Comparison of ENCODE assay signal across 8 mouse cellular contexts in the genomic region with DNA sequence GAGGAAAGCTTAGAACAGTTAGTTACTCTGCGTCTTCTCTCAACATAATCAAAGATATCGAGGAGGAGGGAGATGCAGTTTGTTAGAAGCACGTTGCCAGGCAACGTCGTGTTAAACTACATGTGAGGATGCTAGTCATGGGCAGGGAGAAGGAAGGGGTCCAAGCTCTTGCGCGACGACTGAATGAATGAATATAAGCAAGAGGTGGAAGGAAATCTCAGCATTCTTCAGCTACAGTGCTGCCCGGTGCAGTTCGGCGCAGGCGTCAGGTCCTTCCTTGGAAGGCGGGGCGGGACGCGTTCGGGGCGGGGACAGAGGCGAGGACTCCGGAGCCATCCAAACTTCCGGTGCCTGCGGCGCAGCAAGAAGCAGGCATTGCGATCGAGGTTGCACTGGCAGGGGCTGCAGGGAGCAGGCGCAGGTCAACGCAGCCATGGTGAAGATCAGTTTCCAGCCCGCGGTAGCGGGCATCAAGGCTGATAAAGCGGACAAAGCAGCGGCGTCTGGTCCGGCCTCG. TPM values are rescaled to one million over a fixed set of nuclear protein-coding genes. Genes with fewer than 3 reads are reported as not detected.
DNase-seq lines count a peak whose midpoint lies in the region; ATAC-seq lines count a peak whose summit lies in the region.

A gene (plus strand): TSS at position 51 of the 517 bp plus-strand sequence.

- peak; percentile 60 for ATAC-seq in inflammation-experienced regulatory T-cells, adult 6 months
- ATAC-seq in megakaryocyte progenitor cell, adult 5-6 weeks (replicated peaks; ENCODE audit: poor library complexity): peak; percentile 67

- intact Hi-C loops in left cerebral cortex, postnatal 10 days (cut with DNase I): loop anchor here (2.0 kb wide), 1 partner anchor 41 kb away; no protein-coding TSS in a partner anchor

- peak; percentile 88 to 91 for DNase-seq in adrenal gland, adult 18-20 months (ENCODE audit: low spot score in 2 of 2)
- peak; percentile 94 for DNase-seq in embryo, embryonic 11 days
- DNase-seq in gastrocnemius, postnatal 25 days: peak; percentile 81
- peak; percentile 87 to 95 for DNase-seq in left cerebral cortex, postnatal 10 days (ENCODE audit: extremely low spot score in 1 of 2, low spot score in 2 of 2)
- peak; percentile 93 for DNase-seq in right cerebral cortex, postnatal 25 days
- DNase-seq in urinary bladder, postnatal 4 days (ENCODE audit: low spot score in 2 of 2): peak; percentile 85 to 93

RNA-seq across cellular contexts. Expression of the gene that starts here (rescaled TPM):
- total RNA-seq in adrenal gland, adult 18-20 months (2021): 100 to 1,000 TPM; 480 to 761 TPM
- total RNA-seq in gastrocnemius, postnatal 25 days (2021): 10 to 100 TPM; 21.2 to 22.6 TPM
- 100 to 1,000 TPM in 2 of 3 experiments, 10 to 100 TPM in 1; 93.4 to 125 (median 112) TPM for polyA plus RNA-seq in inflammation-experienced regulatory T-cells, adult 6 months (2017; shearing (Covaris generic))
- 100 to 1,000 TPM; 258 to 275 TPM for total RNA-seq in left cerebral cortex, postnatal 10 days (2021)
- 28.7 and 33.0 TPM in 2 replicates for total RNA-seq in megakaryocyte progenitor cell, adult 5-6 weeks (2015)
- 71.1 and 71.3 TPM in 2 replicates for total RNA-seq in megakaryocyte progenitor cell, adult 5-6 weeks (2017)

Comparison
In these comparisons a context has a peak if more than half of its experiments do, and no peak if none do; other contexts are left out.
1. Peak in every context shown above with its lines: DNase-seq and ATAC-seq.